Mouse (Mus musculus) olfactory bulb, adult 2 months (tissue): ENCODE data around the gene 4931428F04Rik. TPM values are rescaled to one million over a fixed set of nuclear protein-coding genes. Genes with fewer than 3 reads are reported as not detected.

Experiments used
- H3K27ac ChIP-seq: fragments of 200-500 bp; 2 replicates; pipeline ENCODE4 v1.5.1; 2012; ENCODE audit warnings: low read depth, low read length; ENCODE audit not compliant: insufficient read depth
- H3K4me1 ChIP-seq: fragments of 200-500 bp; 2 replicates; pipeline ENCODE4 v1.6.1; 2012; ENCODE audit warnings: low read length; ENCODE audit not compliant: control insufficient read depth, insufficient read depth
- H3K4me3 ChIP-seq: fragments of 200-500 bp; 2 replicates; pipeline ENCODE4 v1.5.1; 2012; ENCODE audit warnings: mild to moderate bottlenecking, low read depth, low read length, moderate library complexity; ENCODE audit not compliant: insufficient read depth
- CTCF ChIP-seq: fragments of 200-500 bp; IDR thresholded peaks from 2 replicates; pipeline ENCODE4 v1.5.1; 2012; ENCODE audit warnings: low read depth, mild to moderate bottlenecking, low read length, moderate library complexity; ENCODE audit not compliant: insufficient read depth
- POLR2A ChIP-seq: fragments of 200-500 bp; IDR thresholded peaks from 2 replicates; pipeline ENCODE4 v1.6.1; 2012; ENCODE audit warnings: mild to moderate bottlenecking, low read depth, low read length, moderate library complexity; ENCODE audit not compliant: insufficient read depth
- WGBS: fragments of 180-500 bp; shearing (Covaris S2); methylation state at CpG from one replicate; pipeline ENCODE4 v1.1.7; 2018; 5-methylcytosine and 5-hydroxymethylcytosine counted together
- polyA plus RNA-seq: library from polyadenylated mRNA; stranded (reverse); fragments of >200 nt; gene quantifications from 2 replicates; pipeline ENCODE4 v1.2.4, GENCODE M21; 2012; ENCODE audit warnings: low replicate concordance; ENCODE audit not compliant: missing spikeins, insufficient read depth, insufficient read length

4931428F04Rik gene
- not detected in 2 replicates for polyA plus RNA-seq

- H3K4me3 ChIP-seq: peak within 1 kb of the TSS; percentile 73
- H3K4me1 ChIP-seq: peaks cover 22% of the 10 kb centered on the region
- WGBS: 3% methylated on average over 43 of the region's 43 CpGs
- H3K27ac ChIP-seq: peak within 1 kb of the TSS; percentile 78
- TF ChIP-seq POLR2A (no peak), CTCF (no peak)
These were observed at the start of gene 4931428F04Rik for GRCm38 (mm10) chr8:105289805-105290460. Gene 4931428F04Rik (minus strand): TSS chr8:105289864.

GRCm38 (mm10) chr8:105338992-105339391 lies 49.3 kb upstream of the 4931428F04Rik start:
- WGBS: 75% methylated on average over 4 of the region's 4 CpGs
- TF ChIP-seq POLR2A (no peak), CTCF (no peak)
- Histone ChIP-seq H3K27ac (no peak overlapping the region), H3K4me1 (no peaks in the 10 kb centered on the region), H3K4me3 (no peak overlapping the region)

GRCm38 (mm10) chr8:105336373-105337130 lies 46.9 kb upstream of the 4931428F04Rik start:
- TF ChIP-seq CTCF (no peak), POLR2A (no peak)
- H3K4me3 ChIP-seq: no peak overlapping the region
- 58% methylated on average over 32 of the region's 32 CpGs for WGBS
- no peaks in the 10 kb centered on the region for H3K4me1 ChIP-seq
- H3K27ac ChIP-seq: no peak overlapping the region

GRCm38 (mm10) chr8:105332523-105332922 lies 42.9 kb upstream of the 4931428F04Rik start:
- H3K4me3 ChIP-seq: no peak overlapping the region
- H3K27ac ChIP-seq: no peak overlapping the region
- no peak for TF ChIP-seq CTCF
- no peak for TF ChIP-seq POLR2A
- WGBS: 63% methylated on average over 2 of the region's 2 CpGs
- H3K4me1 ChIP-seq: peaks cover under 1% of the 10 kb centered on the region; the same call in 1 of the 2 replicates

GRCm38 (mm10) chr8:105331931-105332330 lies 42.3 kb upstream of the 4931428F04Rik start:
- 94% methylated on average over 9 of the region's 9 CpGs for WGBS
- TF ChIP-seq POLR2A (no peak), CTCF (no peak)
- H3K27ac ChIP-seq: no peak overlapping the region

GRCm38 (mm10) chr8:105331469-105331868 lies 41.8 kb upstream of the 4931428F04Rik start:
- no peak overlapping the region for H3K27ac ChIP-seq
- H3K4me1 ChIP-seq: peaks cover 7% of the 10 kb centered on the region
- TF ChIP-seq POLR2A (no peak), CTCF (no peak)
- WGBS: 96% methylated on average over 22 of the region's 22 CpGs
- H3K4me3 ChIP-seq: no peak overlapping the region

More at GRCm38 (mm10) chr8:105331931-105332330, 42.3 kb upstream of the 4931428F04Rik start:
- Histone ChIP-seq H3K4me3 (no peak overlapping the region), H3K4me1 (peaks cover 5% of the 10 kb centered on the region)

- 94% methylated on average over 12 of the region's 12 CpGs for WGBS
- Histone ChIP-seq H3K4me3 (no peak overlapping the region), H3K27ac (no peak overlapping the region), H3K4me1 (peaks cover 7% of the 10 kb centered on the region)
- TF ChIP-seq POLR2A (no peak), CTCF (no peak)
These were observed 40.7 kb upstream of the 4931428F04Rik start for GRCm38 (mm10) chr8:105330325-105330724.

GRCm38 (mm10) chr8:105326968-105327367 lies 37.3 kb upstream of the 4931428F04Rik start:
- Histone ChIP-seq H3K4me3 (peak overlapping the region; percentile 69), H3K27ac (no peak overlapping the region), H3K4me1 (peaks cover 9% of the 10 kb centered on the region)
- 21% methylated on average over 6 of the region's 6 CpGs for WGBS
- TF ChIP-seq CTCF (no peak), POLR2A (no peak)

- Histone ChIP-seq H3K4me3 (peak within 1 kb of the TSS; percentile 82), H3K4me1 (peaks cover 9% of the 10 kb centered on the region), H3K27ac (peak within 1 kb of the TSS; percentile 57)
- WGBS: under 1% methylated on average over 36 of the region's 36 CpGs
- TF ChIP-seq CTCF (peak; percentile 50), POLR2A (peak; percentile 79)
These were observed 36.5 kb upstream of the 4931428F04Rik start, which contains the start of the genes Lrrc29 and Tmem208 for GRCm38 (mm10) chr8:105326141-105326672. Gene Lrrc29 (minus strand): TSS chr8:105326278. Gene Tmem208 (plus strand): TSS chr8:105326354.
